Mouse (Mus musculus) liver, embryonic 11.5 days (tissue): ENCODE data around the gene Zfp579. TPM values are rescaled to one million over a fixed set of nuclear protein-coding genes. Genes with fewer than 3 reads are reported as not detected.

Experiments used
- ATAC-seq: fragments of 200-750 bp; cut with Nextera tagmentation; replicated peaks from 2 replicates; pipeline ENCODE4 v1.8.0; 2017; ENCODE audit warnings: moderate number of reproducible peaks, mild to moderate bottlenecking, moderate TSS enrichment, moderate library complexity; ENCODE audit not compliant: low FRiP score
- DNase-seq: peaks from one replicate; pipeline ENCODE4 v3.0.0-alpha.2; 2017; ENCODE audit warnings: low spot score
- H3K27ac ChIP-seq: fragments of 300-500 bp; sonication (generic); 2 replicates; pipeline ENCODE4 v1.5.1; 2014; ENCODE audit warnings: mild to moderate bottlenecking, low read depth, low read length, control low read depth
- H3K27me3 ChIP-seq: fragments of 300-500 bp; sonication (generic); replicated peaks from 2 replicates; pipeline ENCODE4 v1.6.1; 2014; ENCODE audit warnings: low read length, mixed read lengths; ENCODE audit not compliant: control insufficient read depth, insufficient read depth
- H3K36me3 ChIP-seq: fragments of 300-500 bp; sonication (generic); 2 replicates; pipeline ENCODE4 v1.6.1; 2014; ENCODE audit warnings: mild to moderate bottlenecking, low read length, moderate library complexity, mixed read lengths; ENCODE audit not compliant: control insufficient read depth, insufficient read depth
- H3K4me1 ChIP-seq: fragments of 300-500 bp; sonication (generic); replicated peaks from 2 replicates; pipeline ENCODE4 v1.6.1; 2014; ENCODE audit warnings: low read length, mixed read lengths; ENCODE audit not compliant: control insufficient read depth, insufficient read depth
- H3K4me2 ChIP-seq: fragments of 300-500 bp; sonication (generic); 2 replicates; pipeline ENCODE4 v1.6.1; 2014; ENCODE audit warnings: mild to moderate bottlenecking, control low read depth, moderate library complexity
- H3K4me3 ChIP-seq: fragments of 300-500 bp; sonication (generic); 2 replicates; pipeline ENCODE4 v1.5.1; 2014; ENCODE audit warnings: low read depth, low read length, control low read depth
- H3K9ac ChIP-seq: fragments of 300-500 bp; sonication (generic); 2 replicates; pipeline ENCODE4 v1.6.1; 2014; ENCODE audit warnings: low read depth, low read length, control low read depth
- H3K9me3 ChIP-seq: fragments of 300-500 bp; sonication (generic); 2 replicates; pipeline ENCODE4 v1.6.1; 2016; ENCODE audit warnings: low read length, inconsistent platforms, mixed read lengths; ENCODE audit not compliant: control insufficient read depth
- WGBS: fragments of 180-500 bp; shearing (Covaris S2); extraction: QIAGEN DNeasy Blood & Tissue Kit; methylation state at CpG from one replicate; pipeline ENCODE4 v1.1.7; 2014; 5-methylcytosine and 5-hydroxymethylcytosine counted together
- polyA plus RNA-seq: library from polyadenylated mRNA; unstranded; fragments of >200 nt; fragmentation: Nextera tagmentation; extraction: Ambion mirVana; gene quantifications from 2 replicates; pipeline ENCODE4 v1.2.1, GENCODE M21; 2014

Zfp579 gene
- 13.7 and 16.8 TPM in 2 replicates for polyA plus RNA-seq

DNA sequence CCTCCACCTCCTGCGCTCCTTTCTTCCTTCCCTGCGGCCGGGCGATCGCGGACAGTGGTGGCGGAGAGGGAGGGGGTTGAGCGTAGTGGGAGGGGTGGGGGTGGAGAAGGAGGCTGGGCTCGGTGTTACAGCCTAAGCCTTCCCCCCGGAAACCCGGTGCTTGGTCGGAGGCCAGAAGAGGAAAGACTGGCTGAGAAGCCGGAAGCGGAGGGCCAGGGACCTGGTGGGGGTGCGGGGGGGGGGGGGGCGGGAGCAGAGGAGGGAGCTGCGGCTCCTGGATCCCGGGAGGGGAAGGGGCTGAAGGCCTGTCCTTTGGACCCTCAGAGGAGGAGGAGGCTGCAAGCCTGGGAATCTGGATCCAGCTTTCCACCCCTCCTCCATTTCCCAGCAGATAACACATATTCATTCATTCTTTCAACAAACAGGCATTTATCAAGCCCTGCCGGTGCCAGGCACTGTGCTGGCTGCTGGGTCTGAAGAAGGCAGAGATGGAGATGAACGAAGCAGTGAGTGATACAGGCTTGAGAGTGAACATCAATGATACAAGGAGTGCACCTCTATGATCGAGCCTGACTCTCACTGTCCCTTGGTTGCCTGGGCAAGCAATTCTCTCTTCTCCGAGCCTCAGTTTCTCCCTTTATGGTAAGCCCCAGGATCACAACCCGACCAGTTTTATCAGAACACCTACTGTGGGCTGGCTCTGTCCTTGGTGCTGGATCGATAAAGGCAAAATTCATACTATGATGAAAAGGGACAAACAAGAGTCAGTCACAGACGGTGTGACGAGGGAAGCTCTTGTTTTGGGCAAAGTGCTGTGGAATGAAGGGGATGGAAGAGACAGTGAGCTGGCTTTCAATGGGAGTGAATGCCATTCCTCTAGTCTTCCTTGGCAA lies at the start of gene Zfp579:
Gene Zfp579 (minus strand): TSS at position 156 of the 893 bp plus-strand sequence.
- DNase-seq (peak; percentile 81), ATAC-seq (peak; percentile 74)
- peak within 1 kb of the TSS; percentile 38; the same call in 1 of the 2 replicates for H3K27ac ChIP-seq
- no peaks in the 10 kb centered on the region for H3K9me3 ChIP-seq
- peaks cover 5% of the 10 kb centered on the region; the same call in 1 of the 2 replicates for H3K4me1 ChIP-seq
- 6% methylated on average over 22 of the region's 26 CpGs for WGBS
- H3K4me2 ChIP-seq = peak within 1 kb of the TSS; percentile 65
- peaks cover 5% of the 10 kb centered on the region; the same call in 1 of the 2 replicates for H3K36me3 ChIP-seq
- H3K4me3 ChIP-seq = peak within 1 kb of the TSS; percentile 57
- peak within 1 kb of the TSS; percentile 57 for H3K9ac ChIP-seq
- peaks cover 46% of the 10 kb centered on the region for H3K27me3 ChIP-seq

DNA sequence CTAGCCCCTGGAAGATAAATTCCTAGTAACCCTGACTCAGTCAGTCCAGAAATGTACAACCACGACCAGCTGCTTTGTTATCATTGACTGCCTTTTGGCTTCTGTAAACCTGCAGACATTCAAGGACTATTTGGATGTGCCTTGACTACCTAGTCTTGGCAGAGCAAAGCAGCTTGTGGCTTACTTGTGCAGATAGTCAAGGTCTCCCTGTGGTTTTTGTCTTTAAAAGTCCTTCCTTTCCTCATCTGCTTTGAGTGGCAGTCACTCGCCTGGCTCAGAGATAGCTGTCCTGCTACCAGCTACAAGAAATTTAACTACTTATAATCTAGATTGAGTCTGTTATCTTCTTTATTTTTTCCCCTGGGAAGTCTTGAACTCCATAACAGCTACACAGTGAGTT lies 49.0 kb upstream of the Zfp579 start:
- no peaks in the 10 kb centered on the region for H3K36me3 ChIP-seq
- no peaks in the 10 kb centered on the region for H3K9me3 ChIP-seq
- ATAC-seq (no peak), DNase-seq (no peak)
- H3K4me3 ChIP-seq = no peak overlapping the region
- H3K27ac ChIP-seq = no peak overlapping the region
- WGBS = 49% methylated on average over 2 of the region's 2 CpGs
- H3K27me3 ChIP-seq = no peaks in the 10 kb centered on the region
- no peak overlapping the region for H3K9ac ChIP-seq
- no peaks in the 10 kb centered on the region for H3K4me1 ChIP-seq
- H3K4me2 ChIP-seq = no peak overlapping the region

DNA sequence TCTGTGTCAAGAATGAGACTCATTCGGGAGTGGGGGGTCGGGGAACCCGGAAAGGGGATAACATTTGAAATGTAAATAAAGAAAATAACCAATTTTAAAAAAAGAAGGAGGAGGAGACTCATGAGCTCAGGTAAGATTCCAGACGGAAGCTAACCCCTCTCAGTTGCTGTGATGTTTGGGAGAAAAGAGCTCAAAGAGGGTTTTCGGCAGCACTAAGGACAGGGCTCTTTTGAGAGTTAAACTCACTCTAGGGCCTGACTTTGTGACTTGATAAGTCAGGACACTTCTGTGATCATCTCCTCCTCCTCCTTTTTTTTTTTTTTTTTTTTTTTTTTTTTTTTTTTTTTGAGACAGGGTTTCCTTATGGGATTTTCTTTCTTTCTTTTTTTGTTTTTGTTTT lies 43.0 kb upstream of the Zfp579 start:
- ATAC-seq = no peak
- Histone ChIP-seq H3K9ac (peak overlapping the region; percentile 84), H3K27me3 (no peaks in the 10 kb centered on the region), H3K4me2 (peak overlapping the region; percentile 66), H3K36me3 (peaks cover 10% of the 10 kb centered on the region; the same call in 1 of the 2 replicates), H3K4me1 (peaks cover 6% of the 10 kb centered on the region), H3K27ac (peak overlapping the region; percentile 48; the same call in 1 of the 2 replicates), H3K4me3 (peak overlapping the region; percentile 75), H3K9me3 (no peaks in the 10 kb centered on the region)
- WGBS = 30% methylated on average over 5 of the region's 5 CpGs
- DNase-seq = no peak

GRCm38 (mm10) chr7:5038109-5038732 lies 42.3 kb upstream of the Zfp579 start, which contains the start of gene Zfp784:
Zfp784 (minus strand) TSS chr7:5038446.
- Histone ChIP-seq H3K36me3 (peaks cover 17% of the 10 kb centered on the region; the same call in 1 of the 2 replicates), H3K4me1 (peaks cover 6% of the 10 kb centered on the region), H3K27me3 (no peaks in the 10 kb centered on the region), H3K9ac (peak within 1 kb of the TSS; percentile 84), H3K4me2 (peak within 1 kb of the TSS; percentile 66), H3K27ac (peak within 1 kb of the TSS; percentile 94), H3K9me3 (no peaks in the 10 kb centered on the region), H3K4me3 (peak within 1 kb of the TSS; percentile 75)
- ATAC-seq (peak; percentile 98), DNase-seq (peak; percentile 96)
- WGBS = under 1% methylated on average over 48 of the region's 48 CpGs

DNA sequence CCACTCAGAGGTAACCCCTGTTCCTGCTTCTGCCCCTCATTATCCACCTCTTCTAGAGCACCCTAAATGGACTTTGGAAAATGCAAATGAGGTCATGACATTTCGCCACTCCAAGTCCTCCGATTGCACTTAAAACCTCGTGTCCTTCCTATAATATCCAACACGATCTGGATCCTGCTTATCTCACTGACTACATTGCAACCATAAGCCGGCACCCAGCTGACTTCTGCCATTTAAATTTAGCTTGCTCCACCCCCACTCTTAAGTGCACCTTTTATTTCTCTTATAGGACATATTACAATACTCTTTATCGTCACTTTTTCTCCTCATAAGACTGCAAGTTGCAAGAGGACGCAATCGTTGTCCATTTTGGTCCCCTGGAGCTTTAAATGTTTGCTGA lies 41.5 kb upstream of the Zfp579 start:
- peaks cover 6% of the 10 kb centered on the region for H3K4me1 ChIP-seq
- H3K9ac ChIP-seq = no peak overlapping the region
- DNase-seq = no peak

GRCm38 (mm10) chr7:5037026-5037425 lies 41.1 kb upstream of the Zfp579 start:
- no peak overlapping the region for H3K27ac ChIP-seq
- no peaks in the 10 kb centered on the region for H3K27me3 ChIP-seq
- peaks cover 28% of the 10 kb centered on the region for H3K36me3 ChIP-seq
- no peak overlapping the region for H3K4me2 ChIP-seq
- DNase-seq (no peak), ATAC-seq (no peak)
- WGBS = 90% methylated on average over 7 of the region's 7 CpGs
- H3K9me3 ChIP-seq = no peaks in the 10 kb centered on the region; the same call in 1 of the 2 replicates
- H3K9ac ChIP-seq = no peak overlapping the region
- no peak overlapping the region for H3K4me3 ChIP-seq
- peaks cover 6% of the 10 kb centered on the region for H3K4me1 ChIP-seq

More for the DNA sequence above, 41.5 kb upstream of the Zfp579 start:
- Histone ChIP-seq H3K36me3 (peaks cover 24% of the 10 kb centered on the region), H3K27ac (peak overlapping the region; percentile 94; the same call in 1 of the 2 replicates), H3K4me3 (peak overlapping the region; percentile 75), H3K27me3 (no peaks in the 10 kb centered on the region), H3K9me3 (no peaks in the 10 kb centered on the region), H3K4me2 (peak overlapping the region; percentile 66)
- no peak for ATAC-seq
- 80% methylated on average over 8 of the region's 8 CpGs for WGBS

- ATAC-seq (no peak), DNase-seq (no peak)
- peaks cover 6% of the 10 kb centered on the region for H3K4me1 ChIP-seq
- H3K4me2 ChIP-seq = no peak overlapping the region
- H3K36me3 ChIP-seq = peaks cover 37% of the 10 kb centered on the region
- no peak overlapping the region for H3K9ac ChIP-seq
- H3K27ac ChIP-seq = no peak overlapping the region
- H3K4me3 ChIP-seq = no peak overlapping the region
- H3K27me3 ChIP-seq = no peaks in the 10 kb centered on the region
- WGBS = 92% methylated on average over 9 of the region's 9 CpGs
- H3K9me3 ChIP-seq = peaks cover 9% of the 10 kb centered on the region
These were observed 40.2 kb upstream of the Zfp579 start for GRCm38 (mm10) chr7:5036136-5036535.

DNA sequence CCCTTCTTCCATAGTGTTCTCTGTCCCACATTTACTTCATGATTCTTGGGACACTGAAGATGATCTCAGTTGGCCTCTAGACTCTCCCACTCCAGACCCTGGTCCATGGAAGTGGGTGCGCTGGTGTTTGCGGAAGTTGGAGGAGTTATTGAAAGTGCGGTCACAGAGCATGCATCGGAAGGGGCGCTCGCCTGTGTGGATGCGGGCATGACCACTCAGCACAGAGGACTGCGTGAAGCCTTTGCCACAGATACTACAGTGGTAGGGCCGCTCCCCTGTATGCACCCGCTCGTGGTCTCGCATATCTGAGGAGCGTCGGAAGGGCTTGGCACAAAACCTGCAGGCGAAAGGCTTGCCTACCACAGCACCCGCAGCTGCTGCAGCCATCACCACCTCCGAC lies 39.7 kb upstream of the Zfp579 start:
- H3K36me3 ChIP-seq = peaks cover 42% of the 10 kb centered on the region
- no peak overlapping the region for H3K9ac ChIP-seq
- no peak overlapping the region for H3K4me3 ChIP-seq
- ATAC-seq (no peak), DNase-seq (no peak)
- H3K4me2 ChIP-seq = no peak overlapping the region
- no peak overlapping the region for H3K27ac ChIP-seq
- peaks cover 6% of the 10 kb centered on the region for H3K4me1 ChIP-seq
- peaks cover 14% of the 10 kb centered on the region for H3K9me3 ChIP-seq
- H3K27me3 ChIP-seq = no peaks in the 10 kb centered on the region
- 95% methylated on average over 17 of the region's 17 CpGs for WGBS
